Mouse (Mus musculus): ENCODE results near the gene Fam126b. TPM values are rescaled to one million over a fixed set of nuclear protein-coding genes. Genes with fewer than 3 reads are reported as not detected.
A peak's percentile ranks its signal among the peaks of the same experiment; 100 is the strongest.
"Not testable (repeated sequence)": the region's sequence is repeated elsewhere in the genome, so short reads cannot be mapped to it uniquely, and the experiment has no call there.

Fam126b gene
- polyA plus RNA-seq (2012; ENCODE audit: insufficient read depth, insufficient read length, missing spikeins), result 5.9 and 9.1 TPM in 2 replicates

DNA sequence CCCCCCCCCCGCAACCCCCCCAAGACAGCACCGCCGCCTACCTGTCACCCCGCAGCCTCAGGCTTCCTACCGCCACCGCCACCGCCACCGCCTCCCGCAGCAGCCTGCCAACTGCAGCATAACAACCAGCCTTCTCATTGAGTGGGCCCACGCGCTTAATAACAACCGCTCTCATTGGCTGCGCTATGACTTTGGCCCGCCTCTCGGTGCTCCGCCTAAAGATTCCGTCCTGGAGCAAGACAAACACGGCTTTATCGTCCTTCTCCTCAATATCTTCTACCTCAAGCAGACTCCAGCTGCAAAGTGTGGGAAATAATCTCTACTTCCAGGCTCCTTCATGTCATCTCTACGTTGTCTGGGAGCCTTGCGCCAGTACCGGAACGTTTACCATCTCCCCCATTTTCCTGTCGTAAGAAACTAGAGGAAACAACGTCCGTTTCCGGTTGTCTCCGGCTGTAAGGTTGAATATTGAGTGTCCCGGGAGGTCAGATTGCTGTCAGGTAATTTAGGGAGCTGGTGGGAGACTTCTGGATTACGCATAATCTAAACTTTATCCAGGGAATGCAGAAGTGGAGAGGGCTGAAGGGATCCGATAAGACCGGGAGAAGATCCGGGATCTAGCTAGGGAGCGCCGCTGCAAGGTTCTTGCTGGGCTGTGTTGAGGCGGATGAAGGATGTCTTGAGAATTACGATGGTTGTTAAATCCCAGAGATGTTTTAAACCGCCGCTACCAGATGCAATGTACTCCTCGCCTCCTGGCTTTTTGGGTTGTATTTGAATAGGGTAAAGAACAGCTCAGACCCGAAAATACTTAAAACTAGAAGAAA, at the start of gene Fam126b, which contains the start of gene Ndufb3:
Fam126b (minus strand) TSS at position 153 of the 827 bp plus-strand sequence.
Ndufb3 (plus strand) TSS at position 214 of the 827 bp plus-strand sequence.
- peak within 1 kb of the TSS; percentile 93 for H3K4me3 ChIP-seq (ENCODE audit: insufficient read depth, low read length)
- TF ChIP-seq CTCF (IDR thresholded peaks at IDR 0.05; ENCODE audit: low read depth, low read length) (no peak), POLR2A (IDR thresholded peaks at IDR 0.05; ENCODE audit: borderline replicate concordance, low read depth, low read length) (no peak)
- H3K4me1 ChIP-seq (ENCODE audit: control insufficient read depth, insufficient read depth, low read length), result peaks cover 3% of the 10 kb centered on the region
- H3K27ac ChIP-seq (ENCODE audit: insufficient read depth, low read depth, low read length), result peak within 1 kb of the TSS; percentile 84

GRCm38 (mm10) chr1:58628847-58629246, 42.7 kb upstream of the Fam126b start:
- not testable (repeated sequence) for H3K27ac ChIP-seq (ENCODE audit: insufficient read depth, low read depth, low read length); H3K4me3 ChIP-seq (ENCODE audit: insufficient read depth, low read length); H3K4me1 ChIP-seq (ENCODE audit: control insufficient read depth, insufficient read depth, low read length)

- peaks cover 16% of the 10 kb centered on the region for H3K4me1 ChIP-seq (ENCODE audit: control insufficient read depth, insufficient read depth, low read length)
- TF ChIP-seq CTCF (IDR thresholded peaks at IDR 0.05; ENCODE audit: low read depth, low read length) (no peak), POLR2A (IDR thresholded peaks at IDR 0.05; ENCODE audit: borderline replicate concordance, low read depth, low read length) (no peak)
- no peak overlapping the region for H3K27ac ChIP-seq (ENCODE audit: insufficient read depth, low read depth, low read length)
- no peak overlapping the region for H3K4me3 ChIP-seq (ENCODE audit: insufficient read depth, low read length)
Observed at GRCm38 (mm10) chr1:58621996-58622748, 36.0 kb upstream of the Fam126b start.

GRCm38 (mm10) chr1:58621251-58621650, 35.1 kb upstream of the Fam126b start:
- H3K27ac ChIP-seq (ENCODE audit: insufficient read depth, low read depth, low read length), result no peak overlapping the region
- TF ChIP-seq POLR2A (IDR thresholded peaks at IDR 0.05; ENCODE audit: borderline replicate concordance, low read depth, low read length) (no peak), CTCF (IDR thresholded peaks at IDR 0.05; ENCODE audit: low read depth, low read length) (no peak)
- peaks cover 22% of the 10 kb centered on the region for H3K4me1 ChIP-seq (ENCODE audit: control insufficient read depth, insufficient read depth, low read length)
- no peak overlapping the region for H3K4me3 ChIP-seq (ENCODE audit: insufficient read depth, low read length)

- TF ChIP-seq POLR2A (IDR thresholded peaks at IDR 0.05; ENCODE audit: borderline replicate concordance, low read depth, low read length), result no peak
- peak; percentile 33; the same call in 1 of the 2 replicates for TF ChIP-seq CTCF (IDR thresholded peaks at IDR 0.05; ENCODE audit: low read depth, low read length)
- peaks cover 29% of the 10 kb centered on the region for H3K4me1 ChIP-seq (ENCODE audit: control insufficient read depth, insufficient read depth, low read length)
- H3K27ac ChIP-seq (ENCODE audit: insufficient read depth, low read depth, low read length), result peak overlapping the region; percentile 74
- no peak overlapping the region for H3K4me3 ChIP-seq (ENCODE audit: insufficient read depth, low read length)
Observed at GRCm38 (mm10) chr1:58618766-58619165, 32.6 kb upstream of the Fam126b start.

- no peak for TF ChIP-seq POLR2A (IDR thresholded peaks at IDR 0.05; ENCODE audit: borderline replicate concordance, low read depth, low read length)
- TF ChIP-seq CTCF (IDR thresholded peaks at IDR 0.05; ENCODE audit: low read depth, low read length), result no peak
- peaks cover 29% of the 10 kb centered on the region for H3K4me1 ChIP-seq (ENCODE audit: control insufficient read depth, insufficient read depth, low read length)
- peak overlapping the region; percentile 56 for H3K4me3 ChIP-seq (ENCODE audit: insufficient read depth, low read length)
- peak overlapping the region; percentile 96 for H3K27ac ChIP-seq (ENCODE audit: insufficient read depth, low read depth, low read length)
Observed at GRCm38 (mm10) chr1:58617978-58618668, 32.0 kb upstream of the Fam126b start.

DNA sequence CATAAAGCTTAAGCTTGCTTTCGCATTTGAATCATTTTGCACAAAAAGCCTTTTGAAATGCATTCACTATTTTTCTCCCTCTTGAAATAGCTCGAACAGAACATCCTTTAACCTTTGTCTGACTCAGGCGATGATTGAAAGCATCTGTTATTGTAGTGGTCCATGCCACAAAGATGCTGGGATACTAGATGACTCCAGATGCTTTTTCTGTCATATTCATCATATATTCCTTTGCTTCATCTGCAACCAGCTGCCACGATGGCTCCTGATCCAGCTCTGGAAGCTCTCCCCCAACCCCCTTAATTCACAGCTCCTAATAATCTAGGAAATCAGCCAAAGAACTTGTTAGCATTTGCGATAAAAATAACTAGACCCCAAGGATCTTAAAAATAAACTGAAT, 31.0 kb upstream of the Fam126b start:
- Histone ChIP-seq H3K4me3 (ENCODE audit: insufficient read depth, low read length) (no peak overlapping the region), H3K27ac (ENCODE audit: insufficient read depth, low read depth, low read length) (no peak overlapping the region), H3K4me1 (ENCODE audit: control insufficient read depth, insufficient read depth, low read length) (peaks cover 29% of the 10 kb centered on the region)
- TF ChIP-seq POLR2A (IDR thresholded peaks at IDR 0.05; ENCODE audit: borderline replicate concordance, low read depth, low read length), result no peak
- no peak for TF ChIP-seq CTCF (IDR thresholded peaks at IDR 0.05; ENCODE audit: low read depth, low read length)

DNA sequence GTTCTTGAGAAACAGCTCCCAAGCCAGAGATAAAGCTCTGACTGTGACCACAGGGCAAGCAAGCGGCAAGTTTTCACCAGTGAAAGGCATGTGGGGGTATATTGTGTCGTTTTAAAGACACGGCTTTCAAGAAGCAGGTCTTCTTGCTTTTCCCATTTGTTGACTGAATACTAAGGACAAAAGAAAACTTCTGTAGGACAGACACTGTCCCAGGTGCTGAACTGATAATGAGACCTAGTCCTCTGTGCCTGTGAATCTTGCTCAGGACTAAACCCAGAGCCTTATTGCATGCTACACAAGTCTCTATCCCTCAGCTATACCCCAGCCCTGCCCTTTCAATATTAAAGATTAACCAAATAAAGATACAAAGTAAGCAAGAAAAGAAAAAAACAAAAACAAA, 30.1 kb upstream of the Fam126b start:
- Histone ChIP-seq H3K27ac (ENCODE audit: insufficient read depth, low read depth, low read length) (no peak overlapping the region), H3K4me1 (ENCODE audit: control insufficient read depth, insufficient read depth, low read length) (peaks cover 29% of the 10 kb centered on the region), H3K4me3 (ENCODE audit: insufficient read depth, low read length) (no peak overlapping the region)
- TF ChIP-seq POLR2A (IDR thresholded peaks at IDR 0.05; ENCODE audit: borderline replicate concordance, low read depth, low read length) (no peak), CTCF (IDR thresholded peaks at IDR 0.05; ENCODE audit: low read depth, low read length) (no peak)

DNA sequence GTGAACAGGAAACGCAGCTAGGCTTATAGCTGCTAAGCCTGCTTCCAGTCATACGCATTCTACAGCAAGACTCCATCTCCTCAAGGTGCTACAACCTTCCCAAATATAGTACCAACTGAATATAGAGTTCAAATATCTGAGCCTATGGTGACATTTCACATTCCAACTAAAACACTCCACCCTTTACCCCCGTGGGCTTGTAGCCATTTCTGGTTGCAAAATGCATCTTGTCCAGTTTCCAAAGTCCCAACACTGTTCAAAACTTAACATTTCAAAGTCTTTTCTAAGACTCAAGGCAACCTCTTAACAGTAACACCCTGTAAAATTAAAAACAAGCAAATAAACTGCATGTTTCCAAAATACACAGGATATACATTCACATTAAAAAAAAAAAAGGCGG, 29.0 kb upstream of the Fam126b start:
- no peak for TF ChIP-seq CTCF (IDR thresholded peaks at IDR 0.05; ENCODE audit: low read depth, low read length)
- Histone ChIP-seq H3K4me1 (ENCODE audit: control insufficient read depth, insufficient read depth, low read length) (peaks cover 29% of the 10 kb centered on the region), H3K4me3 (ENCODE audit: insufficient read depth, low read length) (no peak overlapping the region), H3K27ac (ENCODE audit: insufficient read depth, low read depth, low read length) (no peak overlapping the region)
